Comparison of ENCODE assay signal across 8 mouse cellular contexts in genomic region chr5:73338832-73339163, GRCm38 (mm10). TPM values are rescaled to one million over a fixed set of nuclear protein-coding genes. Genes with fewer than 3 reads are reported as not detected.
A peak's percentile ranks its signal among the peaks of the same experiment; 100 is the strongest.
DNase-seq lines count a peak whose midpoint lies in the region; ATAC-seq and TF ChIP-seq lines count a peak whose summit lies in the region.

No protein-coding gene starts in this region.

- peaks cover 34% of the 10 kb centered on the region for H3K4me1 ChIP-seq in heart, embryonic 12.5 days (replicated peaks)
- H3K4me1 ChIP-seq in ES-E14 (ENCODE audit: control insufficient read depth in 2 of 2, insufficient read depth in 2 of 2, low read length in 2 of 2, poor library complexity in 1 of 2): 0 out of 4 replicates have a peak, but pooled peaks cover 0 to 2% of the 10 kb centered on the region in 2 experiments
- H3K4me1 ChIP-seq in forebrain, embryonic 13.5 days: peaks cover 14% of the 10 kb centered on the region
- H3K4me1 ChIP-seq in liver, embryonic 15.5 days (replicated peaks): peaks cover 30% of the 10 kb centered on the region

- DNase-seq in heart, adult 9 months (ENCODE audit: low spot score in 2 of 2): no peak
- DNase-seq in ES-E14 (ENCODE audit: low read depth, low spot score): no peak
- DNase-seq in layer of hippocampus, adult 9-10 months (ENCODE audit: low spot score): no peak
- DNase-seq in adrenal gland, postnatal 36 days: no peak
- no peak for DNase-seq in spleen, adult 12 weeks (ENCODE audit: low spot score)

- peak overlapping the region; percentile 70 for H3K4me3 ChIP-seq in heart, embryonic 12.5 days
- peak overlapping the region; percentile 74 to 75; a peak in 3 of 4 replicates for H3K4me3 ChIP-seq in ES-E14 (ENCODE audit: insufficient read depth in 1 of 2, low read depth in 1 of 2, low read length in 2 of 2, poor library complexity in 1 of 2, severe bottlenecking in 1 of 2)
- H3K4me3 ChIP-seq in forebrain, embryonic 13.5 days: peak overlapping the region; percentile 63
- peak overlapping the region; percentile 58 for H3K4me3 ChIP-seq in liver, embryonic 15.5 days (replicated peaks)

- H3K9me3 ChIP-seq in heart, embryonic 12.5 days (replicated peaks): no peaks in the 10 kb centered on the region
- H3K9me3 ChIP-seq in ES-E14 (ENCODE audit: control insufficient read depth, insufficient read depth, low read depth, low read length): no peaks in the 10 kb centered on the region
- H3K9me3 ChIP-seq in forebrain, embryonic 13.5 days (replicated peaks): no peaks in the 10 kb centered on the region
- no peaks in the 10 kb centered on the region for H3K9me3 ChIP-seq in liver, embryonic 15.5 days (replicated peaks)

- H3K27me3 ChIP-seq in heart, embryonic 12.5 days (replicated peaks): no peaks in the 10 kb centered on the region
- no peaks in the 10 kb centered on the region for H3K27me3 ChIP-seq in forebrain, embryonic 13.5 days
- H3K27me3 ChIP-seq in liver, embryonic 15.5 days: peaks cover 78% of the 10 kb centered on the region

- 0 out of 2 replicates have a peak, but pooled peaks have one; percentile 10 for ATAC-seq in heart, embryonic 12.5 days (ENCODE audit: insufficient number of reproducible peaks, low FRiP score)
- ATAC-seq in forebrain, embryonic 13.5 days: peak; percentile 63
- peak; percentile 33; the same call in 1 of the 2 replicates for ATAC-seq in liver, embryonic 15.5 days (ENCODE audit: insufficient read depth)

- H3K9ac ChIP-seq in heart, embryonic 12.5 days: peak overlapping the region; percentile 82
- H3K9ac ChIP-seq in ES-E14 (ENCODE audit: insufficient read depth, low read depth, low read length, poor library complexity, severe bottlenecking): no peak overlapping the region
- H3K9ac ChIP-seq in forebrain, embryonic 13.5 days: peak overlapping the region; percentile 74
- no peak overlapping the region for H3K9ac ChIP-seq in liver, embryonic 15.5 days

- no peaks in the 10 kb centered on the region for H3K36me3 ChIP-seq in heart, embryonic 12.5 days
- H3K36me3 ChIP-seq in ES-E14 (ENCODE audit: control insufficient read depth, insufficient read depth, low read length, poor library complexity, severe bottlenecking): no peaks in the 10 kb centered on the region
- H3K36me3 ChIP-seq in forebrain, embryonic 13.5 days (ENCODE audit: poor library complexity, severe bottlenecking): no peaks in the 10 kb centered on the region
- H3K36me3 ChIP-seq in liver, embryonic 15.5 days (replicated peaks): no peaks in the 10 kb centered on the region

- in situ Hi-C loops in ES-E14 (cut with MboI; ENCODE audit: low sequenced_read_pairs in 2 of 2, unreplicated experiment in 2 of 2): no loop called here

- 57% methylated on average over 14 of the region's 14 CpGs for WGBS in heart, embryonic 12.5 days
- WGBS in forebrain, embryonic 13.5 days: 36% methylated on average over 14 of the region's 14 CpGs
- WGBS in liver, embryonic 15.5 days (ENCODE audit: insufficient replicate concordance): 51% methylated on average over 14 of the region's 14 CpGs

- peak overlapping the region; percentile 89 for H3K4me2 ChIP-seq in heart, embryonic 12.5 days
- H3K4me2 ChIP-seq in forebrain, embryonic 13.5 days: peak overlapping the region; percentile 83
- peak overlapping the region; percentile 77 for H3K4me2 ChIP-seq in liver, embryonic 15.5 days

- peak overlapping the region; percentile 57; the same call in 1 of the 2 replicates for H3K27ac ChIP-seq in heart, embryonic 12.5 days (ENCODE audit: poor library complexity, severe bottlenecking)
- H3K27ac ChIP-seq in ES-E14 (ENCODE audit: insufficient read depth, low read depth, low read length, poor library complexity, severe bottlenecking): no peak overlapping the region
- 0 out of 2 replicates have a peak overlapping the region, but pooled peaks have one; percentile 19 for H3K27ac ChIP-seq in forebrain, embryonic 13.5 days
- H3K27ac ChIP-seq in liver, embryonic 15.5 days (replicated peaks): no peak overlapping the region

TF ChIP-seq in ES-E14, 5 proteins besides CTCF, POLR2A, EP300 and RAD21:
- TF ChIP-seq HCFC1 (IDR thresholded peaks at IDR 0.05; ENCODE audit: borderline replicate concordance, insufficient read depth, low read length) (no peak), ZC3H11A (IDR thresholded peaks at IDR 0.05; ENCODE audit: borderline replicate concordance, low read depth, low read length) (no peak), CHD2 (IDR thresholded peaks at IDR 0.05; ENCODE audit: low read depth, low read length) (no peak), ZNF384 (IDR thresholded peaks at IDR 0.05; ENCODE audit: low read depth, low read length) (no peak), MAFK (IDR thresholded peaks at IDR 0.05; ENCODE audit: insufficient read depth, low read depth, low read length) (no peak)

RNA-seq across cellular contexts. Expression of gene Ociad2, which starts 2.0 kb away (rescaled TPM):
- 27.5 and 29.0 TPM in 2 replicates for polyA plus RNA-seq in heart, embryonic 12.5 days (2016; fragmentation: Nextera tagmentation; extraction: Ambion mirVana)
- total RNA-seq in ES-E14 (2012; rRNA removed): 3.3 and 5.2 TPM in 2 replicates
- 13.5 and 16.7 TPM in 2 replicates for polyA plus RNA-seq in forebrain, embryonic 13.5 days (2015; fragmentation: Nextera tagmentation; extraction: Ambion mirVana)
- 3.9 and 5.9 TPM in 2 replicates for polyA plus RNA-seq in liver, embryonic 15.5 days (2015; fragmentation: Nextera tagmentation; extraction: Ambion mirVana)
- 10 to 100 TPM; 17.6 to 19.9 TPM for total RNA-seq in adrenal gland, postnatal 36 days (2021)

RNA-seq across cellular contexts. Expression of gene Ociad1, which starts 46.2 kb away (rescaled TPM):
- polyA plus RNA-seq in heart, embryonic 12.5 days (2016; fragmentation: Nextera tagmentation; extraction: Ambion mirVana): 212 and 230 TPM in 2 replicates
- 123 and 141 TPM in 2 replicates for total RNA-seq in ES-E14 (2012; rRNA removed)
- 212 and 221 TPM in 2 replicates for polyA plus RNA-seq in forebrain, embryonic 13.5 days (2015; fragmentation: Nextera tagmentation; extraction: Ambion mirVana)
- polyA plus RNA-seq in liver, embryonic 15.5 days (2015; fragmentation: Nextera tagmentation; extraction: Ambion mirVana): 115 and 117 TPM in 2 replicates
- total RNA-seq in adrenal gland, postnatal 36 days (2021): 100 to 1,000 TPM; 257 to 258 TPM

Comparison
In these comparisons a context has a peak if more than half of its experiments do, and no peak if none do; other contexts are left out.
1. ATAC-seq: peak in every context shown above with its lines; median percentile 63 in forebrain, embryonic 13.5 days; 33 in liver, embryonic 15.5 days; 10 in heart, embryonic 12.5 days.
2. H3K27ac ChIP-seq: peak in heart, embryonic 12.5 days (single experiment) and forebrain, embryonic 13.5 days (single experiment); none in ES-E14 (single experiment) and liver, embryonic 15.5 days (single experiment).
3. H3K9ac ChIP-seq: peak in heart, embryonic 12.5 days (single experiment) and forebrain, embryonic 13.5 days (single experiment); none in ES-E14 (single experiment) and liver, embryonic 15.5 days (single experiment).
4. Peak in every context shown above with its lines, with median percentiles within 50 percentile points of each other: H3K4me2 ChIP-seq and H3K4me3 ChIP-seq.